Mouse (Mus musculus): ENCODE data around the gene 4930451I11Rik.

The 4930451I11Rik gene

GRCm38 (mm10) chr7:126843276-126843675 lies 11.8 kb upstream of the 4930451I11Rik start:
- DNase-seq (ENCODE audit: low read depth in 2 of 2, low spot score in 2 of 2) = no peak

GRCm38 (mm10) chr7:126833294-126833693 lies 1.9 kb upstream of the 4930451I11Rik start:
- no peak for DNase-seq (ENCODE audit: low read depth in 2 of 2, low spot score in 2 of 2)

GRCm38 (mm10) chr7:126832036-126832598 lies 678 bp upstream of the 4930451I11Rik start:
- DNase-seq (ENCODE audit: low read depth in 2 of 2, low spot score in 2 of 2) = peak; percentile 73 to 83

GRCm38 (mm10) chr7:126825952-126826351 lies 5.5 kb downstream of the 4930451I11Rik start:
- no peak for DNase-seq (ENCODE audit: low read depth in 2 of 2, low spot score in 2 of 2)

- DNase-seq (ENCODE audit: low read depth in 2 of 2, low spot score in 2 of 2) = no peak
Observed at GRCm38 (mm10) chr7:126825403-126825802, 6.0 kb downstream of the 4930451I11Rik start.

- no peak for DNase-seq (ENCODE audit: low read depth in 2 of 2, low spot score in 2 of 2)
Observed at GRCm38 (mm10) chr7:126823940-126824339, 7.5 kb downstream of the 4930451I11Rik start.

- DNase-seq (ENCODE audit: low read depth in 2 of 2, low spot score in 2 of 2) = no peak
Observed at GRCm38 (mm10) chr7:126823202-126823711, 8.2 kb downstream of the 4930451I11Rik start.

GRCm38 (mm10) chr7:126822741-126823140 lies 8.7 kb downstream of the 4930451I11Rik start:
- no peak for DNase-seq (ENCODE audit: low read depth in 2 of 2, low spot score in 2 of 2)

- peak; percentile 77 to 79 for DNase-seq (ENCODE audit: low read depth in 2 of 2, low spot score in 2 of 2)
Observed at GRCm38 (mm10) chr7:126821835-126822511, 9.5 kb downstream of the 4930451I11Rik start.

- DNase-seq (ENCODE audit: low read depth in 2 of 2, low spot score in 2 of 2) = no peak
Observed at GRCm38 (mm10) chr7:126818818-126819217, 12.6 kb downstream of the 4930451I11Rik start.

- DNase-seq (ENCODE audit: low read depth in 2 of 2, low spot score in 2 of 2) = no peak
Observed at GRCm38 (mm10) chr7:126817595-126817994, 13.8 kb downstream of the 4930451I11Rik start.

- no peak for DNase-seq (ENCODE audit: low read depth in 2 of 2, low spot score in 2 of 2)
Observed at GRCm38 (mm10) chr7:126816494-126816893, 14.9 kb downstream of the 4930451I11Rik start.

- DNase-seq (ENCODE audit: low read depth in 2 of 2, low spot score in 2 of 2) = no peak
Observed at GRCm38 (mm10) chr7:126815726-126816222, 15.7 kb downstream of the 4930451I11Rik start.

GRCm38 (mm10) chr7:126809723-126810369 lies 21.6 kb downstream of the 4930451I11Rik start:
- DNase-seq (ENCODE audit: low read depth in 2 of 2, low spot score in 2 of 2) = no peak

GRCm38 (mm10) chr7:126808703-126809455 lies 22.6 kb downstream of the 4930451I11Rik start:
- DNase-seq (ENCODE audit: low read depth in 2 of 2, low spot score in 2 of 2) = no peak

- no peak for DNase-seq (ENCODE audit: low read depth in 2 of 2, low spot score in 2 of 2)
Observed at GRCm38 (mm10) chr7:126807405-126807804, 24.0 kb downstream of the 4930451I11Rik start.

- DNase-seq (ENCODE audit: low read depth in 2 of 2, low spot score in 2 of 2) = no peak
Observed at GRCm38 (mm10) chr7:126806956-126807355, 24.5 kb downstream of the 4930451I11Rik start.

- no peak for DNase-seq (ENCODE audit: low read depth in 2 of 2, low spot score in 2 of 2)
Observed at GRCm38 (mm10) chr7:126803751-126804150, 27.7 kb downstream of the 4930451I11Rik start.

- no peak for DNase-seq (ENCODE audit: low read depth in 2 of 2, low spot score in 2 of 2)
Observed at GRCm38 (mm10) chr7:126803181-126803580, 28.3 kb downstream of the 4930451I11Rik start.

- no peak for DNase-seq (ENCODE audit: low read depth in 2 of 2, low spot score in 2 of 2)
Observed at GRCm38 (mm10) chr7:126802134-126802889, 29.1 kb downstream of the 4930451I11Rik start.
